Mouse (Mus musculus) megakaryocyte progenitor cell, adult 5-6 weeks (primary cell): ENCODE results near the gene Cym. TPM values are rescaled to one million over a fixed set of nuclear protein-coding genes. Genes with fewer than 3 reads are reported as not detected.

Experiments used
- ATAC-seq: replicated peaks from 2 replicates; pipeline ENCODE4 v1.8.0; 2016; ENCODE audit warnings: mild to moderate bottlenecking, moderate TSS enrichment, inconsistent platforms; ENCODE audit not compliant: poor library complexity
- total RNA-seq, 2 experiments: library from RNA; stranded (forward) in 1 of 2; stranded (reverse) in 1 of 2; fragments of 157-497, 149-512 nt in 1 of 2; fragments of 200-1000 nt in 1 of 2; gene quantifications; 2 replicates each; pipeline versions ENCODE4 v1.2.3 to v1.2.4; 2015 to 2017

Cym gene
- total RNA-seq, 2 experiments from 2014 or later = not detected

DNA sequence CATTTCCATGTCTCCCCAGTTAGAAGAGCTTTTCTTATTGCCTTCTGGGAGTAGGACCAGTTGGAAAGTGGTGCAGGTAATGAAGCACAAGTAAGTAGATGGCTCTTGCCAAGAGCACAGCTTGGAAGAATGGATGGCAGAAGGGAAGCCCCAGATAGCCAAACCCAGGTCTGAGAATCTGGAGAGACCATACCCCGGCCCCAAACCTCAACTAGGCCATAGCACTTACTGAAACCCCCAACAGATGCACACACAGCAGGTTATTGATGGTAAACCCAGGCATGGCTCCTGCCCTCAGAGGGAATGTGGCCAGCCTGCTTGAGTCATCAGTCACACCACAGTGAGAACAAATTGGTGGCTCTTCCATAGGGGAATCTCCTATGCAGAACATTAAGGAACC lies 49.0 kb downstream of the Cym start:
- ATAC-seq = no peak

- ATAC-seq = no peak
Observed at GRCm38 (mm10) chr3:107171964-107172363, 49.6 kb downstream of the Cym start.

DNA sequence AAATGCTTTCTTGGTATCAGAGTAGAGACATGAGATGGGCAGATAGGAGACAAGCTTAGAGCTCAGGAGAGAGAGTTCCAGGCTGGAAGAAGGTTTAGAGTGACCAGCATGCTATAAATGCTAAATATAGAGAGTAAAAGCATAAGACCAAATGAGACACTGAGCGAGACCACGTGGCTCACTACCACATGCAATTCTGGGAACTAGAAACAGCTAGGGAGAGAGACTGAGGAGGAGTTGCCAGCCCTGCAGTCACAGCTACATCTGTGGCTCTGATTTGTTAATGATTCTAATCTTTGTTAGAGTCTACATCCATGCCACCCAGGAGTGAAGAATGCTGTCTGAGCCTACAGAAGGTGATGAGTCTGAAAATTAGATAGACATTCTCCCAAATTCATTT lies 52.0 kb downstream of the Cym start:
- no peak for ATAC-seq

DNA sequence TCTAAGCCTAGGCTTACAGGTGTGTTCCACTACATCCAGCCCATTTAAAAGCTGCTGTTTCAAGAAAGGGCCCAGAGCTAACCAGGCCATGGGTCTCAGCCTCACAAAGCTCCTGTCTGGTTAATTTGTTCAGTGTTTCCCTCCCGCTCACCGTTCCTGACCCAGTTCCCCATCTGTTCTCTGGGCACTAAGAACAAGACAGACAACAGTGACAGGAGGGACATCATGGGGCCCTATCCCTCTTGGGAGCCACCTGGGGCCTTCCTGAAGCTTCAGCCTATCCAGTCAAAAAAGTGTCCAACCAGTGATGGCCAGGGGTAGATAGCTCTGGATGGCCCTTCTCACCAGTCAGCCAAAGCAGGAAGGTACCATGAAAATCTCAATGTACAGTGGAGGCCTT lies 58.8 kb downstream of the Cym start:
- no peak for ATAC-seq

Other genes with a start within 250 kb of the Cym start
- 11.6 and 11.9 TPM in 2 replicates for gene Kcna3, start 185.6 kb downstream of the Cym start, total RNA-seq (2015)
- 2.3 and 5.4 TPM in 2 replicates for gene Kcna3, start 185.6 kb downstream of the Cym start, total RNA-seq (2017)
- gene Kcna2, start 120.6 kb downstream of the Cym start, total RNA-seq (2015) = not detected in 2 replicates
- gene Kcna2, start 120.6 kb downstream of the Cym start, total RNA-seq (2017) = not detected in 2 replicates
- gene Kcna10, start 38.7 kb downstream of the Cym start, total RNA-seq (2015) = not detected in 2 replicates
- gene Kcna10, start 38.7 kb downstream of the Cym start, total RNA-seq (2017) = not detected in 2 replicates
- gene A630076J17Rik, start 8.9 kb upstream of the Cym start, total RNA-seq (2015) = not detected in 2 replicates
- not detected in 2 replicates for gene A630076J17Rik, start 8.9 kb upstream of the Cym start, total RNA-seq (2017)
- 0.22 TPM in 1 of 2 replicates, not detected in the other for gene Prok1, start 18.0 kb upstream of the Cym start, total RNA-seq (2015)
- gene Prok1, start 18.0 kb upstream of the Cym start, total RNA-seq (2017) = not detected in 2 replicates
- 122 and 131 TPM in 2 replicates for gene Lamtor5, start 57.1 kb upstream of the Cym start, total RNA-seq (2015)
- 47.2 and 71.8 TPM in 2 replicates for gene Lamtor5, start 57.1 kb upstream of the Cym start, total RNA-seq (2017)
- gene Slc16a4, start 69.5 kb upstream of the Cym start, total RNA-seq (2015) = 0.35 TPM in 1 of 2 replicates, not detected in the other
- 0.37 TPM in 1 of 2 replicates, not detected in the other for gene Slc16a4, start 69.5 kb upstream of the Cym start, total RNA-seq (2017)
- 49.5 and 50.0 TPM in 2 replicates for gene Rbm15, start 111.9 kb upstream of the Cym start, total RNA-seq (2015)
- 31.2 and 33.9 TPM in 2 replicates for gene Rbm15, start 111.9 kb upstream of the Cym start, total RNA-seq (2017)
- gene Kcnc4, start 237.8 kb upstream of the Cym start, total RNA-seq (2015) = not detected in 2 replicates
- not detected in 2 replicates for gene Kcnc4, start 237.8 kb upstream of the Cym start, total RNA-seq (2017)